Mouse (Mus musculus) kidney, embryonic 14.5 days (tissue): Measurements from ENCODE around the gene Myo10. TPM values are rescaled to one million over a fixed set of nuclear protein-coding genes. Genes with fewer than 3 reads are reported as not detected.
A peak's percentile ranks its signal among the peaks of the same experiment; 100 is the strongest.

Source experiments
- ATAC-seq: fragments of 200-750 bp; cut with Nextera tagmentation; 2 replicates; pipeline ENCODE4 v1.8.0; 2017; ENCODE audit warnings: moderate number of reproducible peaks, mild to moderate bottlenecking, moderate TSS enrichment, moderate library complexity; ENCODE audit not compliant: low FRiP score, low TSS enrichment
- H3K27ac ChIP-seq: fragments of 300-500 bp; sonication (generic); 2 replicates; pipeline ENCODE4 v1.5.1; 2014; ENCODE audit warnings: low read depth, mild to moderate bottlenecking, low read length, moderate library complexity, mixed read lengths
- H3K27me3 ChIP-seq: fragments of 300-500 bp; sonication (generic); 2 replicates; pipeline ENCODE4 v1.6.1; 2014; ENCODE audit warnings: mild to moderate bottlenecking, low read length; ENCODE audit not compliant: control insufficient read depth, insufficient read depth
- H3K36me3 ChIP-seq: fragments of 300-500 bp; sonication (generic); 2 replicates; pipeline ENCODE4 v1.6.1; 2014; ENCODE audit warnings: low read length, mixed read lengths; ENCODE audit not compliant: control insufficient read depth, insufficient read depth
- H3K4me1 ChIP-seq: fragments of 300-500 bp; sonication (generic); 2 replicates; pipeline ENCODE4 v1.6.1; 2014; ENCODE audit warnings: low read length, mixed read lengths; ENCODE audit not compliant: control insufficient read depth, insufficient read depth
- H3K4me2 ChIP-seq: fragments of 300-500 bp; sonication (generic); replicated peaks from 2 replicates; pipeline ENCODE4 v1.6.1; 2014; ENCODE audit warnings: low read depth, mild to moderate bottlenecking, low read length
- H3K4me3 ChIP-seq: fragments of 300-500 bp; sonication (generic); 2 replicates; pipeline ENCODE4 v1.5.1; 2014; ENCODE audit warnings: mild to moderate bottlenecking, low read length
- H3K9ac ChIP-seq: fragments of 300-500 bp; sonication (generic); 2 replicates; pipeline ENCODE4 v1.6.1; 2014; ENCODE audit warnings: low read depth, mild to moderate bottlenecking, low read length, moderate library complexity
- H3K9me3 ChIP-seq: fragments of 300-500 bp; sonication (generic); 2 replicates; pipeline ENCODE4 v1.6.1; 2016; ENCODE audit warnings: low read length; ENCODE audit not compliant: control insufficient read depth
- WGBS: fragments of 180-500 bp; shearing (Covaris S2); extraction: QIAGEN DNeasy Blood & Tissue Kit; methylation state at CpG from one replicate; pipeline ENCODE4 v1.1.7; 2014; 5-methylcytosine and 5-hydroxymethylcytosine counted together
- polyA plus RNA-seq: library from polyadenylated mRNA; unstranded; fragments of >200 nt; fragmentation: Nextera tagmentation; extraction: Ambion mirVana; gene quantifications from 2 replicates; pipeline ENCODE4 v1.2.1, GENCODE M21; 2014

The Myo10 gene
- polyA plus RNA-seq, 1 experiment from 2014 or later = 52.2 TPM

DNA sequence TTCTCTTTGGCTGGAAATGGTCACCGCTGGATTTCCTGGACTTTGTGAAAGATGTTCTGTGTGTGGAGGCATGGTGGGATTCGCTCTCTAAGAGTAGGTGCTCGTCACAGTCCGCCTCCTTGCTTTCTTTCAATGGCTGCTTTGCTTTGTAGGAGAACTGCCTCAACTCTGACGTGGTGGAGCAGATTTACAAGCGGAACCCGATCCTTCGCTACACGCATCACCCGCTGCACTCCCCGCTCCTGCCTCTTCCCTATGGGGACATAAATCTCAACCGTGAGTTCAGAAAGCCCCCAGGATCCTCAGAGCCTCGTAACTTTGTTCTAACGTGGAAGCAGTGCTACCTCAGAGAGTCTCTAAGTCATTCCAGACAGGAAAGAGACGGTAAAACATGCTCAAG lies 180.8 kb downstream of the Myo10 start:
- ATAC-seq = peak; percentile 63
- Histone ChIP-seq H3K9ac (no peak overlapping the region), H3K27ac (no peak overlapping the region), H3K27me3 (no peaks in the 10 kb centered on the region), H3K4me2 (no peak overlapping the region), H3K36me3 (peaks cover 86% of the 10 kb centered on the region), H3K4me3 (no peak overlapping the region), H3K9me3 (no peaks in the 10 kb centered on the region), H3K4me1 (0 out of 2 replicates have a peak, but pooled peaks cover 5% of the 10 kb centered on the region)
- 17% methylated on average over 15 of the region's 15 CpGs for WGBS

DNA sequence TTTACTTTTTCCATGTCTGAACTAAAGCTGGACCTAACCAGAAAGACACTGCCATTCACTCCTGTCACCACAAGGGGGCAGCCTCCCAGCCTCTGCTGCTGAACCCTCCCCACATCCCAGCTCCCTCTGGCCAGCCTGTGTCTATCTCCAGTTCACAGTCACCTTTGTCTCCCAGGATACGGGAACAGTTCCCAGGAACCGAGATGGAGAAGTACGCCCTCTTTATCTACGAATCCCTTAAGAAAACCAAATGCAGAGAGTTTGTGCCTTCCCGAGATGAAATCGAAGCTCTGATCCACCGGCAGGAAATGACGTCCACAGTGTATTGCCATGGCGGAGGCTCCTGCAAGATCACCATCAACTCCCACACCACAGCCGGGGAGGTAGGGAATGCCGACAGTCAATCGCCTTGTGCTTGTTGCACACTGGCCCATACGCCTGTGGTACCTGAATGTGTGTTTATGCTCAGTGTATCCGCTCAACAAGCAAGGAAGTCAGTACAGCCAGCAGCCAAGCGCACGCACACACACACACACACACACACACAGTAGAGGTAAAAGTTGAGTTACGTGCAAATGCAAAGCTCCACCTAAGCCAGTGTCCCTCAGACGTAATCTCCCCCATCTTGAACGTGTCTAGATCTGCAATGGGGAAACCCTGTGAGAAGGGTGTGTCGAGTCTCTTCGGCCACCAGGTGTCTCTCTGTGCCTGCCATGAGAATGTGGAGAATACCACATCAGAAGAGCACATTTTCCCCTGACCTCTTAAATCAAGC lies 183.2 kb downstream of the Myo10 start:
- Histone ChIP-seq H3K9me3 (no peaks in the 10 kb centered on the region), H3K9ac (no peak overlapping the region), H3K4me2 (no peak overlapping the region), H3K27me3 (no peaks in the 10 kb centered on the region), H3K4me1 (0 out of 2 replicates have a peak, but pooled peaks cover 5% of the 10 kb centered on the region), H3K27ac (no peak overlapping the region), H3K36me3 (peaks cover 88% of the 10 kb centered on the region), H3K4me3 (no peak overlapping the region)
- 0 out of 2 replicates have a peak, but pooled peaks have one; percentile 22 for ATAC-seq
- 84% methylated on average over 21 of the region's 21 CpGs for WGBS

DNA sequence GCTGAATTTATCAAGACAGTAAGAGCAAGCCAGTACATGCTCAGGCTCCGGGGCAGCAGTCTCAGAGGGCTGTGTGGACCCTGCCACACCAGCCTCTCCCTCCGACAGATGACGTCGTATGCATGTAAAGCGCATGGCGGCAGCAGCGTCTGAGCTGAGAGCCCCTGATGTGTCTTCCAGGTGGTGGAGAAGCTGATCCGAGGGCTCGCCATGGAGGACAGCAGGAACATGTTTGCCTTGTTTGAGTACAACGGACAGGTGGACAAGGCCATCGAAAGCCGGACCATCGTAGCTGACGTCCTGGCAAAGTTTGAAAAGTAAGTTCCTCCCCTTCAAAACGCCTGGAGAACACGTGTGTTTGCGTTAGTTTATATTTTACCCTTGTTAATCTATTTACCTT lies 184.0 kb downstream of the Myo10 start:
- no peak overlapping the region for H3K4me2 ChIP-seq
- H3K9me3 ChIP-seq = no peaks in the 10 kb centered on the region
- ATAC-seq = no peak
- H3K4me1 ChIP-seq = 0 out of 2 replicates have a peak, but pooled peaks cover 5% of the 10 kb centered on the region
- 91% methylated on average over 17 of the region's 17 CpGs for WGBS
- H3K27me3 ChIP-seq = no peaks in the 10 kb centered on the region
- H3K27ac ChIP-seq = no peak overlapping the region
- H3K9ac ChIP-seq = no peak overlapping the region
- peaks cover 89% of the 10 kb centered on the region for H3K36me3 ChIP-seq
- H3K4me3 ChIP-seq = no peak overlapping the region

DNA sequence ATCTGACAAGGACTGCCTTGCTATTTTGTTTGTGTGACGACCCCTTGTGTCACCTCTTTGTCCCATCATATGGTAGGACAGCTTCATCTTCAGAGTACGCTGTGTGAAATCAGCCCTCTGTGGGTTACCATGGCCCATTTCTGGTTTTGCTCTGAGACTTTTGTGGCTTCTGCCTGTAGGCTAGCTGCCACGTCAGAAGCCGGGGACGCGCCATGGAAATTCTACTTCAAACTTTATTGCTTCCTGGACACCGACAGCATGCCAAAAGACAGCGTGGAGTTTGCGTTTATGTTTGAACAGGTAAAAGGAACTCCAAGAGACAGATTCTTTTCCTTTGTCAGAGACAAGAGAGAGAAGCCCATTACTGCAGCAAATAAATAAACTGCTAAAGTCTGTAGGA lies 184.6 kb downstream of the Myo10 start:
- Histone ChIP-seq H3K9me3 (no peaks in the 10 kb centered on the region), H3K9ac (no peak overlapping the region), H3K36me3 (peaks cover 89% of the 10 kb centered on the region), H3K27ac (no peak overlapping the region), H3K4me2 (no peak overlapping the region), H3K4me1 (0 out of 2 replicates have a peak, but pooled peaks cover 5% of the 10 kb centered on the region), H3K27me3 (no peaks in the 10 kb centered on the region), H3K4me3 (no peak overlapping the region)
- ATAC-seq = no peak
- WGBS = 90% methylated on average over 9 of the region's 9 CpGs

DNA sequence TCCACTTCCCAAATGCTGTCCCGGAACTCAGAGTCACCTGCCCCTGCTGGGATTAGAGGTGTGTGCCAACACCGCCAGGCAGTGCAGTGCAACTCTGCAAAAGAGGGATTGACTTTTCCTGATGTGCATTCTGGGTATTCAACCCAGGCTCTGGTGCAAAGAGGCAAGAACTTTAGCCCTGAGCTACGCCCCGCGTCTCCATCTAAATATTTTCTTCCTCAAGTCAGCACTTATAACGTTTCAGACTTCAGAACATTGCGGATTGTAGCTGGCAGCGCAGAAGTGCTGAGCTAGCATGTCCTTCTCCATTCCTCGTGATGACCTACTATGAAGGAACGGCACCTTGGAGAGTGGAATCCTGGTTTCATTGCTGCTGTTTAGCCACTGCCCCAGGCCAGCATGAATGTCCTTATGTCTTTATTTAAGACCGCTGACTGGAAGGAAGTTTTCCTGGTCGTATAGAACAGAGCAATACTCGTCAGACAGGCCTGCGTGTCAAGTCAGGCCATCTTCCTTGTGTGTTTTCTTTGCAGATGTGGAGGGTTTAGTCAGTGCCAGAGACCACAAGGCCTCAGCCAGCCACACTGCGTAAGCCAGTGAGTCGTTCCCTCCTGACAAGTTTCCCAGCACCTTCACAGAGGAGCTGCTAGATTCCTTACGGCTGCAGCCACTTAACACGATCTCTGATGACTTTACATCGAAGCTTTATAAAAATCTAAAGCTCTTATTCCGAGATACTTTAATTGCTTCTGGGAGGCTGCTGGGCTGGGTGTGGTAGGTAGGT lies 186.5 kb downstream of the Myo10 start:
- 89% methylated on average over 20 of the region's 20 CpGs for WGBS
- H3K27ac ChIP-seq = no peak overlapping the region
- ATAC-seq = no peak

DNA sequence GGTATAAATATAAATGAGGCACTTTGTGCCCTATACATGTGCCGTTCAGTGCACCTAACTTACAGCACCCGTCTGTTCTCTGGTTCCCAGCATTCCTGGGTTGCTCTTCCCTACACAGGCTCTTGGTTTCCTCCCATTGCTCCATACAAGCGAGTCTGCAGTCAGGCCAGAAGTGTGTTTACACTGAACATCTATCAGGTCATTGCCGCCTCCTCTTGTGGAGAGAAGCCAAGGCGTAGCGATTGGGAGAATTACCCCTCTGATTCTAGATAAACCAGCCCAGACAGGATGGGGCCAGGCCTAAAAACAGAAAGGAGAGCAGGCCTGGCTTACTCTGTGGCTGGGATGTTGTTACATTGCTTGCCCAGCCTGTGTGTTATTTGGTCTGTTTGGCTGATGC lies 187.3 kb downstream of the Myo10 start:
- H3K4me1 ChIP-seq = 0 out of 2 replicates have a peak, but pooled peaks cover 3% of the 10 kb centered on the region
- ATAC-seq = no peak

More for the DNA sequence above, 186.5 kb downstream of the Myo10 start:
- H3K27me3 ChIP-seq = no peaks in the 10 kb centered on the region
- 0 out of 2 replicates have a peak, but pooled peaks cover 3% of the 10 kb centered on the region for H3K4me1 ChIP-seq
- H3K36me3 ChIP-seq = peaks cover 89% of the 10 kb centered on the region
- no peak overlapping the region for H3K4me2 ChIP-seq
- no peak overlapping the region for H3K4me3 ChIP-seq
- no peaks in the 10 kb centered on the region for H3K9me3 ChIP-seq
- no peak overlapping the region for H3K9ac ChIP-seq

DNA sequence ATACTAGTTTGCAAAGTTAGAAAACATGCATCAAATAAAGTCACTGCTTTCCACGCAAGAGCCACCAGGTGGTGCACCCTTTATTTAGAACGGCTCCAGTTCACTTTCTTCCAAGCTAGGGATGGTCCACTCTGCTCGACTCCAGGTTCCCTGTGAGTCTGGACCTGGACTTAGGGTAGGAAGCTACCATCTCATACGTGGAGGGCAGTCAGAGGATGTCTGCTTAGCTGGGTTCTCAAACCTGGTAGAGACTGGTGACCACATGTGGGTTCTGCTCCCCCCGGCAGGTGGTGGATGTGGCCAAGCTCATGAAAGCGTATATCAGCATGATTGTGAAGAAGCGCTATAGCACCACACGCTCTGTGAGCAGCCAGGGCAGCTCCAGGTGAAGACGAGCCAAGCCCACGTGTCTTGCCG lies 189.5 kb downstream of the Myo10 start:
- 73% methylated on average over 11 of the region's 11 CpGs for WGBS
- Histone ChIP-seq H3K36me3 (peaks cover 68% of the 10 kb centered on the region), H3K4me3 (no peak overlapping the region), H3K4me2 (no peak overlapping the region), H3K27ac (no peak overlapping the region), H3K27me3 (no peaks in the 10 kb centered on the region), H3K9ac (no peak overlapping the region), H3K4me1 (0 out of 2 replicates have a peak, but pooled peaks cover 3% of the 10 kb centered on the region), H3K9me3 (0 out of 2 replicates have a peak, but pooled peaks cover 5% of the 10 kb centered on the region)
- ATAC-seq = peak; percentile 53

More for the DNA sequence above, 187.3 kb downstream of the Myo10 start:
- H3K9me3 ChIP-seq = 0 out of 2 replicates have a peak, but pooled peaks cover under 1% of the 10 kb centered on the region
- no peak overlapping the region for H3K27ac ChIP-seq
- H3K36me3 ChIP-seq = peaks cover 87% of the 10 kb centered on the region
- no peak overlapping the region for H3K4me3 ChIP-seq
- H3K4me2 ChIP-seq = no peak overlapping the region
- no peaks in the 10 kb centered on the region for H3K27me3 ChIP-seq
- WGBS = 86% methylated on average over 6 of the region's 6 CpGs
- H3K9ac ChIP-seq = no peak overlapping the region

DNA sequence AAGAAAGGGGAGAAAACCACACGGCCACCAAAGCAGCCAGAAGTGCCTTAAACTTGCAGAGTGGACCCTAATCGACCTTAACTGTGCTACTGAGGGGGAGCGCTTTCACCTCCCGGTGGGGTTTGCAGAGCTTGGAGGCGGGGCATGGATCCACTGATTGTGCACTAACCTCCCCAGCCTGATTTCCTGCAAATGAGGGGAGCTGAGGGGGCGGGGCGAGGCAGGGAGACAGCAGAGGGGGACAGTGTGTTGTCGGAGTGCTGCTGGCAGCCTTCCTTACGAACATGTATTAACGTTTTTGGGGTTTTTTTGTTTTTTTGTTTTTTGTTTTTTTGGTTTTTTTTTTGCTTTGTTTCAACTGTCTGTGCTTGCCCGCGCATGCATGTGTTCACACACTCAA lies 190.2 kb downstream of the Myo10 start:
- H3K4me2 ChIP-seq = no peak overlapping the region
- no peak overlapping the region for H3K27ac ChIP-seq

More for the DNA sequence above, 190.2 kb downstream of the Myo10 start:
- H3K36me3 ChIP-seq = peaks cover 62% of the 10 kb centered on the region
- no peaks in the 10 kb centered on the region for H3K27me3 ChIP-seq
- no peak overlapping the region for H3K9ac ChIP-seq
- no peak for ATAC-seq
- WGBS = 49% methylated on average over 12 of the region's 12 CpGs
- 0 out of 2 replicates have a peak, but pooled peaks cover 5% of the 10 kb centered on the region for H3K9me3 ChIP-seq
- no peak overlapping the region for H3K4me3 ChIP-seq
- 0 out of 2 replicates have a peak, but pooled peaks cover 3% of the 10 kb centered on the region for H3K4me1 ChIP-seq
